Mouse (Mus musculus): Measurements from ENCODE around the gene Defb19.

DNA sequence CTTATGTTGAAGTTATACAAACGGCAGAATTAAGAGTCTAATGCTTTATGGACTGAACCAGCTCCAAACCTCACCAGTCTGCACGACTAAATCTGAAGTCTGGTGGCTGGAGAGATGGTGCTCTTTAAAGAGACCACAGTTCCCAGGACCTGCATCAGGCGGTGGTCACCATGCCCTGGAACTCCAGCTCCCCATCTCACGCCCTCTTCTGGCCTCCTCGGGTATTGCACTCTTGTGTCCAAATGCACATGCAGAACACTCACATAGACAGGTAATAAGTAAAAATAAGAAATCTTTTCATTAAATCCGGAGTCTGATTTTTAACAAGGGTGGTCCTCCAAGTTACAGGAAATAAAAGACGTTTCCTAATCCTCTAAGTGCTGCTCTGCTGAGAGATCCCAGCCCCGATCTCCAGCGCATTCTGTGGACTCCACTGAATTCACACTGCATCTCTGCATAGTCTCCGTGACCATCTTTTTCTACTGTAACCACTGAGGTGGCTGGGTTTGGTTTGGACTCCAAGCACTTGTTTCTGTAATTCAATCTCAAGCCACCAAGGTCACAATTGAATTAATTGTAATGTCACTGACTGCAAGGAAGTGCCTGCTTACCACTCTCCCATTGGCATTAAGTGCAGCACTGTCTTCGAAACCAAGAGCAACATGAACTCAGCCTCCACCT is 7.9 kb downstream of the Defb19 start, which contains the start of gene Defb21:
- TF ChIP-seq GATA1 (IDR thresholded peaks at IDR 0.05; ENCODE audit: low read depth, low read length) (no peak), MAFK (IDR thresholded peaks at IDR 0.05; ENCODE audit: borderline replicate concordance, low read depth, low read length) (no peak)
